ENCODE assay signal across 8 mouse cellular contexts in genomic region chr11:113752158-113752661, GRCm38 (mm10). TPM values are rescaled to one million over a fixed set of nuclear protein-coding genes. Genes with fewer than 3 reads are reported as not detected.
DNase-seq lines count a peak whose midpoint lies in the region; ATAC-seq lines count a peak whose summit lies in the region.

No protein-coding gene starts in this region.

- intact Hi-C loops in gastrocnemius, postnatal 14 days (cut with DNase I; ENCODE audit: low total_unique reads), result no loop called here

- H3K4me3 ChIP-seq in limb, embryonic 12.5 days (replicated peaks), result peak overlapping the region; percentile 90
- peak overlapping the region; percentile 83 for H3K4me3 ChIP-seq in neural tube, embryonic 12.5 days

- ATAC-seq in erythroblast, adult 5-6 weeks (replicated peaks; ENCODE audit: low FRiP score, poor library complexity, severe bottlenecking), result peak; percentile 7
- ATAC-seq in limb, embryonic 12.5 days (ENCODE audit: insufficient number of reproducible peaks, insufficient read depth, low FRiP score, low TSS enrichment, low read depth), result no peak; the same call in 1 of the 2 replicates
- 0 out of 2 replicates have a peak, but pooled peaks have one; percentile 0 for ATAC-seq in neural tube, embryonic 12.5 days (ENCODE audit: low FRiP score, low read depth)

- H3K9me3 ChIP-seq in limb, embryonic 12.5 days, result no peaks in the 10 kb centered on the region
- no peaks in the 10 kb centered on the region for H3K9me3 ChIP-seq in neural tube, embryonic 12.5 days

- H3K27me3 ChIP-seq in limb, embryonic 12.5 days, result no peaks in the 10 kb centered on the region; the same call in 1 of the 2 replicates
- H3K27me3 ChIP-seq in neural tube, embryonic 12.5 days (replicated peaks), result no peaks in the 10 kb centered on the region

- peak overlapping the region; percentile 93 for H3K4me2 ChIP-seq in limb, embryonic 12.5 days
- H3K4me2 ChIP-seq in neural tube, embryonic 12.5 days (replicated peaks), result peak overlapping the region; percentile 74

- peak overlapping the region; percentile 92 for H3K9ac ChIP-seq in limb, embryonic 12.5 days (replicated peaks)
- H3K9ac ChIP-seq in neural tube, embryonic 12.5 days, result peak overlapping the region; percentile 94; the same call in 1 of the 2 replicates

- peak overlapping the region; percentile 98 for H3K27ac ChIP-seq in limb, embryonic 12.5 days
- peak overlapping the region; percentile 87; the same call in 1 of the 2 replicates for H3K27ac ChIP-seq in neural tube, embryonic 12.5 days

- WGBS in limb, embryonic 12.5 days, result 13% methylated on average over 15 of the region's 15 CpGs
- 20% methylated on average over 15 of the region's 15 CpGs for WGBS in neural tube, embryonic 12.5 days

- peaks cover 47% of the 10 kb centered on the region for H3K4me1 ChIP-seq in limb, embryonic 12.5 days (replicated peaks)
- H3K4me1 ChIP-seq in neural tube, embryonic 12.5 days, result peaks cover 38% of the 10 kb centered on the region

- DNase-seq in thymus, postnatal 14 days, result peak; percentile 35
- DNase-seq in thymus, postnatal 4 days, result no peak
- no peak for DNase-seq in urinary bladder, adult 18-20 months (ENCODE audit: low spot score in 2 of 2)
- DNase-seq in gastrocnemius, postnatal 14 days, result no peak
- no peak for DNase-seq in cerebellum, adult 9-10 months

- H3K36me3 ChIP-seq in limb, embryonic 12.5 days, result peaks cover 17% of the 10 kb centered on the region; the same call in 1 of the 2 replicates
- peaks cover 7% of the 10 kb centered on the region; the same call in 1 of the 2 replicates for H3K36me3 ChIP-seq in neural tube, embryonic 12.5 days

RNA-seq across cellular contexts. Expression of gene Cdc42ep4, which starts 0.5 kb away (rescaled TPM):
- total RNA-seq in erythroblast, adult 5-6 weeks (2015; ENCODE audit: low replicate concordance), result 4.4 and 5.0 TPM in 2 replicates
- 6.7 and 9.9 TPM in 2 replicates for total RNA-seq in erythroblast, adult 5-6 weeks (2017; ENCODE audit: low replicate concordance)
- polyA plus RNA-seq in limb, embryonic 12.5 days (2016; fragmentation: Nextera tagmentation; extraction: Ambion mirVana), result 119 and 120 TPM in 2 replicates
- polyA plus RNA-seq in neural tube, embryonic 12.5 days (2016; fragmentation: Nextera tagmentation; extraction: Ambion mirVana), result 95.8 TPM in 2 replicates
- 10 to 100 TPM; 15.7 to 16.2 TPM for total RNA-seq in gastrocnemius, postnatal 14 days (2021)

RNA-seq across cellular contexts. Expression of gene Cpsf4l, which starts 42.4 kb away (rescaled TPM):
- total RNA-seq in erythroblast, adult 5-6 weeks (2015; ENCODE audit: low replicate concordance), result not detected in 2 replicates
- total RNA-seq in erythroblast, adult 5-6 weeks (2017; ENCODE audit: low replicate concordance), result not detected in 2 replicates
- polyA plus RNA-seq in limb, embryonic 12.5 days (2016; fragmentation: Nextera tagmentation; extraction: Ambion mirVana), result 0.60 and 0.75 TPM in 2 replicates
- polyA plus RNA-seq in neural tube, embryonic 12.5 days (2016; fragmentation: Nextera tagmentation; extraction: Ambion mirVana), result 0.38 and 0.59 TPM in 2 replicates
- total RNA-seq in gastrocnemius, postnatal 14 days (2021), result not detected
